Mouse (Mus musculus): ENCODE results near the gene BC025920. TPM values are rescaled to one million over a fixed set of nuclear protein-coding genes. Genes with fewer than 3 reads are reported as not detected.
A peak's percentile ranks its signal among the peaks of the same experiment; 100 is the strongest.

BC025920 gene
- polyA plus RNA-seq, 1 experiment from 2014 or later = 2.9 TPM

- no peak for ATAC-seq
- Histone ChIP-seq H3K4me2 (replicated peaks) (no peak overlapping the region), H3K9ac (replicated peaks) (no peak overlapping the region), H3K9me3 (no peaks in the 10 kb centered on the region), H3K36me3 (no peaks in the 10 kb centered on the region; the same call in 1 of the 2 replicates), H3K4me1 (replicated peaks) (peaks cover 18% of the 10 kb centered on the region), H3K27ac (no peak overlapping the region), H3K27me3 (peaks cover 5% of the 10 kb centered on the region; the same call in 1 of the 2 replicates), H3K4me3 (replicated peaks) (no peak overlapping the region)
- 97% methylated on average over 1 of the region's 1 CpGs for WGBS
Measured at GRCm38 (mm10) chr10:81608308-81608707, 2.2 kb downstream of the BC025920 start.

DNA sequence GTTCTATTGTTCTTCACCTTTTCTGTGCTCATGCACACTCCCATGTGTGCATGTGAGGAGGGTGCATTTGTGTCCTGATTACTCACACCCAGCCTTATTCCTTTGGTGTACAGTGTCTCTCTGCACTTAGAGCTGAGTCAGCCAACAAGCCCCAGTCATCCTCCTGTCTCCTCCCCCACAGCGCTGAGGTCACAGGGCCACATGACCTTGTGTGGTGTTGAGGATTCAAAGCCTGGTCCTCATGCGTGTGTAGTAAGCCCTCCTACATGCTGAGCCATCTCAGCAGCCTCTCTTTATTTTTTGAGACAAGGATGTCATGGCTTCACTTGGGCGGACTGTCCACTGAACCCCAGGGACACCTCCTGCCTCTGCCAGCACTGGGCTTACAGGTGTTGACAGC lies 6.7 kb downstream of the BC025920 start:
- H3K9me3 ChIP-seq = no peaks in the 10 kb centered on the region
- no peak overlapping the region for H3K4me3 ChIP-seq (replicated peaks)
- H3K36me3 ChIP-seq = no peaks in the 10 kb centered on the region; the same call in 1 of the 2 replicates
- H3K4me2 ChIP-seq (replicated peaks) = no peak overlapping the region
- H3K9ac ChIP-seq (replicated peaks) = no peak overlapping the region
- no peak overlapping the region for H3K27ac ChIP-seq
- WGBS = 79% methylated on average over 3 of the region's 3 CpGs
- ATAC-seq = no peak
- peaks cover 5% of the 10 kb centered on the region; the same call in 1 of the 2 replicates for H3K27me3 ChIP-seq
- no peaks in the 10 kb centered on the region for H3K4me1 ChIP-seq (replicated peaks)

- Histone ChIP-seq H3K36me3 (peaks cover 3% of the 10 kb centered on the region), H3K9ac (replicated peaks) (no peak overlapping the region), H3K27ac (no peak overlapping the region), H3K4me2 (replicated peaks) (no peak overlapping the region), H3K27me3 (peaks cover 5% of the 10 kb centered on the region; the same call in 1 of the 2 replicates), H3K4me3 (replicated peaks) (no peak overlapping the region), H3K4me1 (replicated peaks) (no peaks in the 10 kb centered on the region), H3K9me3 (no peaks in the 10 kb centered on the region)
- no peak for ATAC-seq
- WGBS = 70% methylated on average over 6 of the region's 6 CpGs
Measured at GRCm38 (mm10) chr10:81615486-81615885, 9.4 kb downstream of the BC025920 start.

DNA sequence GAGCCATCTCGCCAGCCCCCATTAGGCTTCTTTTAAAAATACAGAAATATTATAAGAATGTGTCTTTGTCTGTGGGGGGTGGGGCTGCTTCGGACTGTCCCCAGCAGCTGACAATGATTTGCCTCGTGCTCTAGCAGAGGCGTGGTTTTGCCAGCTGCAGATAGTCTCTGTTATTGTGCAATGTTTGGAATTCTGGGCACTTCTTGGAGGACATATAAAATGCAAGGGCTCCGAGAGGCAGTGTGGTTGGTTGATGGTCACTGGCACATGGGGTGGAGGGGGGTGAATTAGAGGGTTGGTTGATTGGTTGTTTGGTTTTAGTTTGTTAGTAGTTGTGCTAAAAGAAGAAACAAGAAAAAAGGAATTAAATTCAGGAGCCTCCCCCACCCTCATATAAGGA lies 13.9 kb downstream of the BC025920 start:
- H3K4me3 ChIP-seq (replicated peaks) = no peak overlapping the region
- no peak overlapping the region for H3K27ac ChIP-seq
- H3K27me3 ChIP-seq = no peaks in the 10 kb centered on the region
- no peak for ATAC-seq
- peaks cover 47% of the 10 kb centered on the region for H3K36me3 ChIP-seq
- H3K9ac ChIP-seq (replicated peaks) = no peak overlapping the region
- no peaks in the 10 kb centered on the region for H3K9me3 ChIP-seq
- no peak overlapping the region for H3K4me2 ChIP-seq (replicated peaks)
- H3K4me1 ChIP-seq (replicated peaks) = no peaks in the 10 kb centered on the region
- WGBS = 95% methylated on average over 5 of the region's 5 CpGs

DNA sequence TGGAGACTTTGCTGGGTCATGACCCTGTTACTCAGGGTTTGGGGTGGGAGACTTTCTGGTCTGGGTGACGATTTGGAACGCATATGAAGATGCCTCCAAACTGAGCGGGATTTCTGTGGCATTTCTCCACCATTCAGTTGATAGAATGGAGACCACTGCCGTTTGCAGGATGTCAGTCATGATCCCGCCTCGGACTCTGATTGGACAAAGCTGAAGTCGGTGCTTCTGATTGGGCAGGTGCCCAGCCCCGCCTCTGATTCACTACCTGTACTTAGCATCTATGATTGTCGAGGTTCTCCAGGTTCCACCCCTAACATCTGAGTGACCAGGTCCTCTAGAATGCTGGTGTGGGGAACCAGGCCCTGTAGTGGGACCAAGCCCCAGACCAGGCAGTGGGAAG lies 14.7 kb downstream of the BC025920 start:
- H3K36me3 ChIP-seq = peaks cover 55% of the 10 kb centered on the region
- no peaks in the 10 kb centered on the region for H3K9me3 ChIP-seq
- WGBS = 62% methylated on average over 9 of the region's 9 CpGs
- H3K27me3 ChIP-seq = no peaks in the 10 kb centered on the region
- peaks cover 5% of the 10 kb centered on the region; the same call in 1 of the 2 replicates for H3K4me1 ChIP-seq (replicated peaks)
- no peak overlapping the region for H3K4me3 ChIP-seq (replicated peaks)
- H3K4me2 ChIP-seq (replicated peaks) = no peak overlapping the region
- no peak for ATAC-seq
- no peak overlapping the region for H3K9ac ChIP-seq (replicated peaks)
- no peak overlapping the region for H3K27ac ChIP-seq

GRCm38 (mm10) chr10:81623441-81623840 lies 17.4 kb downstream of the BC025920 start:
- 71% methylated on average over 8 of the region's 8 CpGs for WGBS
- peaks cover 26% of the 10 kb centered on the region for H3K4me1 ChIP-seq (replicated peaks)
- H3K9me3 ChIP-seq = no peaks in the 10 kb centered on the region

GRCm38 (mm10) chr10:81626101-81626993 lies 20.3 kb downstream of the BC025920 start:
- peak; percentile 15; the same call in 1 of the 2 replicates for ATAC-seq
- Histone ChIP-seq H3K4me1 (replicated peaks) (peaks cover 26% of the 10 kb centered on the region), H3K27ac (0 out of 2 replicates have a peak overlapping the region, but pooled peaks have one; percentile 89), H3K9me3 (no peaks in the 10 kb centered on the region), H3K27me3 (0 out of 2 replicates have a peak, but pooled peaks cover under 1% of the 10 kb centered on the region), H3K9ac (replicated peaks) (peak overlapping the region; percentile 88), H3K4me3 (replicated peaks) (peak overlapping the region; percentile 81), H3K4me2 (replicated peaks) (peak overlapping the region; percentile 89), H3K36me3 (peaks cover 43% of the 10 kb centered on the region)
- WGBS = 91% methylated on average over 22 of the region's 22 CpGs

More at GRCm38 (mm10) chr10:81623441-81623840, 17.4 kb downstream of the BC025920 start:
- H3K9ac ChIP-seq (replicated peaks) = no peak overlapping the region
- H3K27ac ChIP-seq = no peak overlapping the region
- no peaks in the 10 kb centered on the region for H3K27me3 ChIP-seq
- no peak overlapping the region for H3K4me3 ChIP-seq (replicated peaks)
- no peak overlapping the region for H3K4me2 ChIP-seq (replicated peaks)
- H3K36me3 ChIP-seq = peaks cover 55% of the 10 kb centered on the region
- no peak for ATAC-seq

GRCm38 (mm10) chr10:81626994-81627835 lies 21.1 kb downstream of the BC025920 start, which contains the start of gene Sirt6:
Gene Sirt6, minus strand, starts transcription at chr10:81627797.
- Histone ChIP-seq H3K4me1 (replicated peaks) (peaks cover 26% of the 10 kb centered on the region), H3K9ac (replicated peaks) (peak within 1 kb of the TSS; percentile 88), H3K36me3 (peaks cover 35% of the 10 kb centered on the region), H3K27me3 (0 out of 2 replicates have a peak, but pooled peaks cover 3% of the 10 kb centered on the region), H3K4me2 (replicated peaks) (peak within 1 kb of the TSS; percentile 89), H3K9me3 (no peaks in the 10 kb centered on the region), H3K4me3 (replicated peaks) (peak within 1 kb of the TSS; percentile 81), H3K27ac (peak within 1 kb of the TSS; percentile 89)
- ATAC-seq = peak; percentile 89
- 5% methylated on average over 40 of the region's 40 CpGs for WGBS

GRCm38 (mm10) chr10:81627836-81628220 lies 21.8 kb downstream of the BC025920 start:
- Histone ChIP-seq H3K27ac (peak overlapping the region; percentile 89), H3K9me3 (no peaks in the 10 kb centered on the region), H3K36me3 (peaks cover 29% of the 10 kb centered on the region), H3K4me2 (replicated peaks) (peak overlapping the region; percentile 89), H3K27me3 (0 out of 2 replicates have a peak, but pooled peaks cover 3% of the 10 kb centered on the region), H3K4me1 (replicated peaks) (peaks cover 27% of the 10 kb centered on the region), H3K9ac (replicated peaks) (peak overlapping the region; percentile 88), H3K4me3 (replicated peaks) (peak overlapping the region; percentile 81)
- WGBS = 68% methylated on average over 7 of the region's 7 CpGs
- peak; percentile 68 for ATAC-seq

- Histone ChIP-seq H3K4me2 (replicated peaks) (peak within 1 kb of the TSS; percentile 89), H3K4me1 (replicated peaks) (peaks cover 33% of the 10 kb centered on the region), H3K36me3 (peaks cover 23% of the 10 kb centered on the region), H3K27ac (peak within 1 kb of the TSS; percentile 89), H3K27me3 (0 out of 2 replicates have a peak, but pooled peaks cover 3% of the 10 kb centered on the region), H3K9me3 (no peaks in the 10 kb centered on the region), H3K9ac (replicated peaks) (peak within 1 kb of the TSS; percentile 88), H3K4me3 (replicated peaks) (peak within 1 kb of the TSS; percentile 81)
- ATAC-seq = 0 out of 2 replicates have a peak, but pooled peaks have one; percentile 0
- 85% methylated on average over 16 of the region's 16 CpGs for WGBS
Measured at GRCm38 (mm10) chr10:81628390-81628789, 22.3 kb downstream of the BC025920 start, which contains the start of gene Ankrd24. Gene Ankrd24, plus strand, starts transcription at chr10:81628540.

- peaks cover 15% of the 10 kb centered on the region for H3K4me1 ChIP-seq (replicated peaks)
- H3K9ac ChIP-seq (replicated peaks) = peak overlapping the region; percentile 69
- no peaks in the 10 kb centered on the region for H3K36me3 ChIP-seq
- H3K27me3 ChIP-seq = peaks cover 20% of the 10 kb centered on the region; the same call in 1 of the 2 replicates
- 2% methylated on average over 37 of the region's 37 CpGs for WGBS
- H3K4me2 ChIP-seq (replicated peaks) = peak overlapping the region; percentile 58
- ATAC-seq = peak; percentile 88
- H3K9me3 ChIP-seq = no peaks in the 10 kb centered on the region
- H3K27ac ChIP-seq = peak overlapping the region; percentile 36; the same call in 1 of the 2 replicates
- H3K4me3 ChIP-seq (replicated peaks) = peak overlapping the region; percentile 43
Measured at GRCm38 (mm10) chr10:81633253-81634099, 27.4 kb downstream of the BC025920 start.

All from midbrain, embryonic 13.5 days (tissue).